Mouse (Mus musculus) activated CD4-positive, CD25-positive, alpha-beta regulatory T cell, adult 9 weeks (primary cell): ENCODE results near the gene Fgf8. TPM values are rescaled to one million over a fixed set of nuclear protein-coding genes. Genes with fewer than 3 reads are reported as not detected.

Source experiments
- polyA plus RNA-seq: library from polyadenylated mRNA; unstranded; fragments of 100-300 nt; shearing (Covaris generic); gene quantifications from one replicate; pipeline ENCODE4 v1.2.1, GENCODE M21; 2017

Gene Fgf8
- polyA plus RNA-seq, result not detected

DNA sequence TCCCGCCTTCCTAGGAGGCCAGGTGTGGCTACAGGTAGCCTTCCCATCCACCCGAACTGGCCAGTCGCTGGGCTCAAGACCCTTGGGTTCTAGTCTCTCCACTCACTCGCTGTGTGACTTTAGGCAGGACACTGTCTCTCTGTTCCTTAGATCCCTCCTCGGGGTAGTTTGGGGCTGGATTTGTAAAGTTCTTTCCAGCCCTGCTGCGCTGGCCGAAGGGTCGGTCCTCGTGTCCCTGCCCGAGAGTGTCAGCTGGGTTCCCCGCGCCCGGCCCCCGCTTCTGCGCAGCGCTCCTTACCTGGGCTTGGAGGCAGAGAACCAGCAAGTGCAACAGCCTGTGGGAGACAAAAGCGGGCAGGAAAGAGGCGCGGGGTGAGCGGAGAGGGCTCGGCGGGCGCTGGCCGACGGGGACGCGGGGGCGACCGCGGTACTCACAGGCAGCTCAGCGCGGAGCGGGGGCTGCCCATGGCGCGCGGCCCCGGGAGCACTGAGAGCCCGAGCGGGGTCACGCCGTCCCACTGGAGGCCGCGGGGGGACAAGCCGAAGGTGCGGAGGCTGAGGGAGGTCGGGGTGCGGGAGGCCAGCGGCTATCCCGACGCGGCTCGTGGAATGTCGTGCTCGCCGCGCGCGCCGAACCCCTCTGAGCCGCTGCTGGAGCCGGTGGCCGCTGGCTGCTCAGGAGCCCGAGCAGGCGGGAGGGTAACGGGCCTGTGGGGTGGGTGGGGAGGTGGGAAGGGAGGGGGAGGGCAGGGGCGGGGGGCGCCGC is at the start of gene Fgf8:
TSS of gene Fgf8 (minus strand) at position 698 of the 766 bp plus-strand sequence.

DNA sequence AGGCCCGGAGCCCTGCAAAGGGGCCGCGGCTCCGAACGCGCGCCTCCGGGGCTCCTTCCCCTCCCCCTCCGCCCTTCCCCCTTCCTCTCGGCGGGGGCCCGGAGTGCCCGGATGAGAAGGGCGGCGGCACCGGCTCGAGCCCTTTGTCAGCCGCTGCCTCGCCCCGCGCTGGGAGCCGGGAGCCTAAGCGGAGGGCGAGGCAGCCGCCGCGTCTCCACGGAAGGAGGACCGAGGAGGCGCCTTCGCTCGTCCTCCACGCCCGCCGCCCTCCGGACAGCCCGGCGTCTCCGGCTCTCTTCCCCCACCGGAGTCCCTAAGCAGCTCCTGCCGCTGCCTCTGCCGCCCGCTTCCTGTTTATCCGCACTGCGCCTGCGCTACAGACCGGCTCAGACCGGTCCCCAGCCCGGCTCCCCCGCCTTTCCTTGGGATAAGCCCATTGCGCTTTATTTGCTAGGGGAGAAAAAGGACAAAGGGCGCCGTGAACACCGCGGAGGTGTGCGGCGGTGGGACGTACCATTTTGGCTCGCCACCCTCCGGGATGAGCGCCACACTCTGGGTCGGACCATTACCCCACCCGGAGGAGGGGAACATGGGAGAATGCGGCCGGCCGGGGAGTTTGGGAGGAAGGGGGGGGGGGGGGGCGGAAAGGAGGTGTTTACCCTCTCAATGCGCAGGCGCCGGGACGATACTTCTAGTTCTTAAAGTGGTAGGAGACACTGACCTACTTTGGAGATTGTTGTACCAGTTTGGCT is 40.6 kb upstream of the Fgf8 start, which contains the start of gene Mgea5:
TSS of gene Mgea5 (minus strand) at position 657 of the 752 bp plus-strand sequence.

DNA sequence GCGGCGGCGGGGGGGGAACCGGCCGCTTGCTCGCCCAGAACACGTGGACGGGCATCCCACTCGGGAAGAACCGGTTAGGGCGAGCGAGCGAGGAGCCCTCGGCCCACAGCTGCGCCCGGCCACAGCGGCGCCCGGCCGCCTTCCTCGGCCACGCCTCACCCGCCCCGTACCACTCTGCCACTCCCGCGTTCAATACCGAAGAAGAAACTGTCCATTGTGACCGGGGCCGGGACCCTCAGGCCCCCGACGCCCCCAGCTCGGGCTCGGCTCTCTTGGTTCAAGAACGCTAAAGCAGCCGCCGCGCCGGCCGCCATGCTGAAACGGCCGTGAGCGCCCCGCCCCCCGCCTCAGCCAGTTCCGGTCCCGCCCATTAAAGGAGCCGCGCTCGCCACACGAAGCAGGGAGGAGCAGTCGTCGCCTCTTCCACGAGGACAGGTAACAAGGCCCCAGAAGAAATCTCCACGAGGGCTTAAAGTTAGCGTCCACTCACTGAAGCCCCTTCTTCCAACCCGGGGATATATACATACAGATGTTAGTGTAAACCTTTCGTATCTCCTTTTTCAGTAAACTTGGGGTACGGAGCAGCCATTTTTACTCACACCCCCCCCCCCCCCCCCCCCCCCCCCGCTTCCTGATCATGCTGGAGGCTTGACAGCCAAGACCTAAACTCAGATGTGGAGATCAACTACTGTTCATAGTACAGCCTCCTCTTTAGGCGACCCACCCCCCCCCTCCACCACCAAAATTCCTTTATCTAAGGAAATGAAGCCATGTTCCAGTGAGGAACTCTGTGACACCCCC is 6.7 kb upstream of the Fgf8 start, which contains the start of gene Npm3:
TSS of gene Npm3 (minus strand) at position 349 of the 801 bp plus-strand sequence.

Other genes starting within 250 kb of the Fgf8 start
- gene Poll, start 182.4 kb downstream of the Fgf8 start, polyA plus RNA-seq, result 15.5 TPM
- gene Gm17018, start 182.3 kb downstream of the Fgf8 start, polyA plus RNA-seq, result 57.8 TPM
- 8.5 TPM for gene Fbxw4, start 82.6 kb downstream of the Fgf8 start, polyA plus RNA-seq
- gene Npm3, start 6.7 kb upstream of the Fgf8 start, polyA plus RNA-seq, result 38.1 TPM
- gene Mgea5, start 40.9 kb upstream of the Fgf8 start, polyA plus RNA-seq, result 128 TPM
- 14.0 TPM for gene Kcnip2, start 73.1 kb upstream of the Fgf8 start, polyA plus RNA-seq